Mouse (Mus musculus) stomach, postnatal 0 days (tissue): ENCODE measurements at regions not wholly inside any gene's neighbourhood (a gene's known extent, or its start where the extent isn't known, plus 50 kb on each side); places are given as distances from the start of the nearest gene placed in this dataset.

Experiments
- ATAC-seq: fragments of 200-750 bp; cut with Nextera tagmentation; 2 replicates; pipeline ENCODE4 v1.8.0; 2017; ENCODE audit not compliant: low FRiP score, low TSS enrichment
- DNase-seq: peaks from one replicate; pipeline ENCODE4 v3.0.0-alpha.2; 2016; ENCODE audit warnings: low spot score
- H3K27ac ChIP-seq: fragments of 300-500 bp; sonication (generic); replicated peaks from 2 replicates; pipeline ENCODE4 v1.5.1; 2014; ENCODE audit warnings: mild to moderate bottlenecking, control low read depth
- H3K27me3 ChIP-seq: fragments of 300-500 bp; sonication (generic); 2 replicates; pipeline ENCODE4 v1.6.1; 2014; ENCODE audit warnings: low read length; ENCODE audit not compliant: control insufficient read depth, insufficient read depth
- H3K36me3 ChIP-seq: fragments of 300-500 bp; sonication (generic); 2 replicates; pipeline ENCODE4 v1.6.1; 2014; ENCODE audit warnings: low read length, mixed read lengths; ENCODE audit not compliant: control insufficient read depth, insufficient read depth
- H3K4me1 ChIP-seq: fragments of 300-500 bp; sonication (generic); replicated peaks from 2 replicates; pipeline ENCODE4 v1.6.1; 2014; ENCODE audit warnings: antibody characterized with exemption; ENCODE audit not compliant: control insufficient read depth, insufficient read depth
- H3K4me2 ChIP-seq: fragments of 300-500 bp; sonication (generic); replicated peaks from 2 replicates; pipeline ENCODE4 v1.6.1; 2014; ENCODE audit warnings: low read depth, mild to moderate bottlenecking, control low read depth, moderate library complexity
- H3K4me3 ChIP-seq: fragments of 300-500 bp; sonication (generic); 2 replicates; pipeline ENCODE4 v1.5.1; 2014; ENCODE audit warnings: low read depth, low read length, control low read depth
- H3K9ac ChIP-seq: fragments of 300-500 bp; sonication (generic); 2 replicates; pipeline ENCODE4 v1.6.1; 2014; ENCODE audit warnings: mild to moderate bottlenecking, low read length, control low read depth, mixed read lengths
- H3K9me3 ChIP-seq: fragments of 300-500 bp; sonication (generic); 2 replicates; pipeline ENCODE4 v1.6.1; 2016; ENCODE audit warnings: low read length; ENCODE audit not compliant: control insufficient read depth
- CTCF ChIP-seq: IDR thresholded peaks from 2 replicates; pipeline ENCODE4 v1.5.1; 2016; ENCODE audit warnings: antibody characterized with exemption, low read depth, mild to moderate bottlenecking, moderate library complexity
- EP300 ChIP-seq: optimal IDR thresholded peaks from 2 replicates; pipeline ENCODE3; 2016; ENCODE audit warnings: antibody characterized with exemption
- WGBS: fragments of 180-500 bp; shearing (Covaris S2); extraction: QIAGEN DNeasy Blood & Tissue Kit; methylation state at CpG from one replicate; pipeline ENCODE4 v1.1.7; 2014; 5-methylcytosine and 5-hydroxymethylcytosine counted together

DNA sequence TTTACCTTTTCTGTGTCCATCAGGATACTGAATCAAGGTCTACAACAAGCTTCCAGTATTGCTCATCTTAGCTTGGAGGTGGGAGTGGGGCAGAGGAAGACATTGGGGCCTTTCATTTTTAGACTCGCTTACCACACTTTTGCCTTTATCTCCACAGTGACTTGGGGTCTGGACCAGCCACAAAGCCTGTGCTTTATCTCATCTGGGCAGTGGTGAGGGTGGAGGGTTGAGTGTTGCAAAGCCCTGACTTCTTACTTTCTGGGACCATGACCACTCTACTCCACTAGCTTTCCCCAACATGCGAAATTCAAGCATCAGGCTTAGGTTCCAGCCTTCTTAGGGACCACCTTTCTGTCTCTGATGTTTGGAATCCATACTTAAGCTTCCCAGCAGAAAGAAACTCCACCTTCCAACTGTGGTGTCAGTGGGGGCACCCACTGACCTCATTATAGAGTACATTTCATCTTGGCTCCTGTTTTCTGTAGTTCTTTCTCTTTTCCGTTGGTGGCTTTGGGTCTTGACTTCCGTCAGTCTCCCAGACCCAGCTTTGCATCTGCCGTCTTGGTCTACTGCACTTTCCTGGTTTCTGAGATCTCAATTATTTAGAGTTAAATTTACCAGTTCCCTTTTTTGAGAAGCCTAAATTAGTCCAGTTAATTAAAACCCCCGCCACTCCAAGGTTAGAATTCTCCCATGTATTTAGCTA is 80.5 kb downstream of the Gm815 start:
- H3K9me3 ChIP-seq: no peaks in the 10 kb centered on the region
- 89% methylated on average over 6 of the region's 6 CpGs for WGBS
- no peak overlapping the region for H3K4me2 ChIP-seq
- no peak for DNase-seq
- H3K4me3 ChIP-seq: no peak overlapping the region
- H3K27ac ChIP-seq: no peak overlapping the region
- TF ChIP-seq CTCF (no peak), EP300 (no peak)
- no peaks in the 10 kb centered on the region for H3K4me1 ChIP-seq
- no peaks in the 10 kb centered on the region for H3K27me3 ChIP-seq
- no peak overlapping the region for H3K9ac ChIP-seq
- ATAC-seq: no peak
- H3K36me3 ChIP-seq: no peaks in the 10 kb centered on the region

DNA sequence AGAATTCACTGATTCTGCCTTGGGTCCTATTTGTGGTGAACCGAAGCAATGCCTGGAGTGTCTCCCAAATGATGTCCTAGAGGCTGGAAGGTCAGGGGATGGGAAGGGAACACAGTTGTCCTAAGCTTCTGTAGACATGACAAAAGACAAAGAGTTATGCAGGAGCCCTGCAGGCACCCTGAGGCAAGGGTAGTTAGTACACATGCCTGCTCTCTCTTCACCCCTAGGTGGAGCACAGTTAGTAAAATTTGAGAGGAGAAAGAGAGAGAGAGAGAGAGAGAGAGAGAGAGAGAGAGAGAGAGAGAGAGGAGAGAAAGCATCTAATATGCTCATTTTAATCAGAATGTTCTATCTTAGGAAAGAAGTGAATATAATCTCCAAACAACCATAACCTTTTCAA is 87.4 kb downstream of the Gm815 start:
- H3K9me3 ChIP-seq: no peaks in the 10 kb centered on the region
- DNase-seq (no peak), ATAC-seq (no peak)
- TF ChIP-seq CTCF (peak; percentile 58), EP300 (no peak)
- no peak overlapping the region for H3K27ac ChIP-seq
- WGBS: 86% methylated on average over 1 of the region's 1 CpGs
- no peak overlapping the region for H3K4me3 ChIP-seq
- no peak overlapping the region for H3K4me2 ChIP-seq
- no peak overlapping the region for H3K9ac ChIP-seq
- no peaks in the 10 kb centered on the region for H3K36me3 ChIP-seq
- no peaks in the 10 kb centered on the region for H3K27me3 ChIP-seq
- no peaks in the 10 kb centered on the region for H3K4me1 ChIP-seq

DNA sequence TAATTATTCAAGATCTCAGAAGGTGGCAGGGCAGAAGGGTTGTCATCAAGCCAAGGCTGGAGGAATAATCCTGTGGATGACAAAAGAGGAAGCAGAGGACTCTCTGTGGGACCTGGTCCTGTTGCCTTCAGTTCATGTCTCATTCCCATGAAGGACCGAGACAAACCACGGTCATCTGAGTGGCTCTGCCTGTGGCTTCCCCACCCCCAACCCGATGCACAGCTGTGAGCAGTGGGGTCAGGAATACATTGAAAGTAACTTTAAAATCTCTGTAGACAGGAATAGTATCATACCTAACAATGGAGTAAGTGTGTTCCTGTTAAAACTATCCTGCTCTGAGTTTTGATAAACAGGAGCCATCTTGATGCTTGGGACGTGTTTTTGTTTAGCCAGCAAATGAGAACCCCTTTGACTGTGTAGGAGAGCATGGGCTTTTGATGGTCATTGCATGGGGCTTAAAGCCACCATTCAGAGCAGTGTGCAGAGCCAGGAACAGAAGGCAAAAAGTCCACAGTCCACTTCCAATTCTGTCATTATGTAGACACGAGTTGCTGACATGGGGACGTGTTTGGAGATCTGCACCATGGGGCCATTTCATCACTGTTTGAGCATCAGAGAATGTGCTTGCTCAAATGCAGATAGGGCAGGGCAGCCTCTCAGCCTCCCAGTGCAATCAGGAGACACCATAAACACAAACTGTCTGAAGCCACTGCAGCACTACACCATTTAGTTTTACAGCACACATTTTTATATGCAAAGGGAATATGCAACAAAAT is 88.3 kb downstream of the Gm815 start:
- DNase-seq: no peak

DNA sequence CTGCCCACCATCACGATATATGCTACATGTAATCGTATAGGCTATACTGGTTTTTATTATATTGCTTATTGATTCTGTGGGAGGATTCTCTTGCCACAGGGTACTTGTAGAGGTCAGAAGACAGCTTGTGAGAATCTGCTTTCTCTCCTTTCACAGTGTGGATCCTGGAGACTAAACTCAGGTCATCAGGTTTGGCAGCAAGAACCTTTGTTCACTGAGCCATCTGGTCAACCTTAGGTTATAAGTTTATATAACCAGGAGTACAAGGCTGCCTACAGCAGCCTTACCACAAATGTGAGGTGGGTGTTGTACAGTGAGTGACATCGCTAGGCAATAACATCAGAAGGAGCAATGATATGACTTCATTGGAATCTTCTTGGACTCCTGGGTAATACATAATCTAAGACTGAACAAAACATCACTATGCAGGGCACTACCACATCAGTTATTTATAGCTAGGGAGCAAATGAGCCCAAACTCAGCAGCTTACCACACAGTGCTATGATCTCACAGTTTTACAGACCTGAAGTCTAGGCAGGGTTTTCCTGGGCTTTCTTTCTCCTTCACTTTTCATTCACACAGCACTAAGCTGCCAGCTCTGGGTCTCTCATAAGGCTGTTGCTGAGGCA is 89.0 kb downstream of the Gm815 start:
- Histone ChIP-seq H3K4me2 (no peak overlapping the region), H3K4me3 (no peak overlapping the region), H3K4me1 (no peaks in the 10 kb centered on the region), H3K27me3 (no peaks in the 10 kb centered on the region), H3K9ac (no peak overlapping the region), H3K27ac (no peak overlapping the region), H3K9me3 (no peaks in the 10 kb centered on the region), H3K36me3 (no peaks in the 10 kb centered on the region)
- DNase-seq (no peak), ATAC-seq (no peak)
- WGBS: 95% methylated on average over 3 of the region's 3 CpGs
- TF ChIP-seq CTCF (no peak), EP300 (no peak)

More for the DNA sequence above, 88.3 kb downstream of the Gm815 start:
- Histone ChIP-seq H3K4me2 (no peak overlapping the region), H3K27ac (no peak overlapping the region), H3K9ac (no peak overlapping the region), H3K9me3 (no peaks in the 10 kb centered on the region), H3K27me3 (no peaks in the 10 kb centered on the region), H3K36me3 (no peaks in the 10 kb centered on the region), H3K4me1 (no peaks in the 10 kb centered on the region), H3K4me3 (no peak overlapping the region)
- 87% methylated on average over 6 of the region's 6 CpGs for WGBS
- ATAC-seq: no peak
- TF ChIP-seq CTCF (no peak), EP300 (no peak)

DNA sequence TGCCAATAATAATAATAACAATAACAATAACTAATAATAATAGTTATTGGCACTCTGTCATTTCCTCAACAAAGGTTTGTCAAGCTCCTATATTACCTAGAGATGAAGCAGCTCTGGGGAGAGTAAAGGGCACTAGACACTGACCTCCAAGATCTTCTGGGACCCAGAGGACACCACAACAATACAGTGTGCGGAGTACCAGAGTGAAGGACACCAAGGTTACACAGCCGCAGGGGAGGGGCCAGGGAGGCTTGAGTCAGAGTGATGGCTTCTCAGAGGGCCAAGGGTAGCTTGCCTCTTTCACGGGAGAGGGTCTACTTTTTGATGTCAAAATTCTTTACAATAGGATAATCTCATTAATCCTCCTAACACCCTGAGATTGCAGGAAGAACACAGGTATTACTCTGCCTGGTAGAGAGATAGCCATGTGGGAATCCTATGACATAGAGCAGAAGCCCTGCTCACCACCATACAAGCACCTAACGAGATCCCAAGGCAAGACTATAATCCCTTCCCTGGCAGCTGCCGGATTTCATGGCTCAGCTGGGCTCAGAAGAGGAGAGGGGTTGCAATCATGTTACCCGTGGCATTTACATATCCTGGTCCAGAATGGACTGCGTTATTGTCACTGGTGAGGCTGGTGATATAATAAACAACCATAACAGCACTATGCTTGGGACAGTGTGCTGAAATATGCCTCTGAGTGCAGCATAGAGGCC is 91.1 kb downstream of the Gm815 start:
- H3K9me3 ChIP-seq: no peaks in the 10 kb centered on the region
- no peaks in the 10 kb centered on the region for H3K4me1 ChIP-seq
- H3K4me2 ChIP-seq: no peak overlapping the region
- H3K36me3 ChIP-seq: no peaks in the 10 kb centered on the region
- TF ChIP-seq CTCF (no peak), EP300 (no peak)
- no peak overlapping the region for H3K27ac ChIP-seq
- no peak overlapping the region for H3K9ac ChIP-seq
- DNase-seq (no peak), ATAC-seq (no peak)
- H3K4me3 ChIP-seq: no peak overlapping the region
- WGBS: 69% methylated on average over 7 of the region's 7 CpGs
- no peaks in the 10 kb centered on the region for H3K27me3 ChIP-seq
